13 mouse cellular contexts compared by ENCODE assay signal in genomic region chr5:40714497-40715128, GRCm38 (mm10).
"Had no signal": no experiment of that assay in that cellular context is flagged by ENCODE, and none has a peak within 500 bp of the region (broad histone marks: within the 10 kb centered on the region; RNA-seq: fewer than 3 reads in every experiment).

No protein-coding gene starts in this region.

- H3K36me3 ChIP-seq: limb, embryonic 15.5 days; midbrain, embryonic 10.5 days had no signal

- H3K4me2 ChIP-seq: limb, embryonic 15.5 days had no signal

- H3K27me3 ChIP-seq: limb, embryonic 15.5 days had no signal

- H3K4me1 ChIP-seq: limb, embryonic 15.5 days; midbrain, embryonic 10.5 days had no signal

- H3K9me3 ChIP-seq: limb, embryonic 15.5 days; midbrain, embryonic 10.5 days had no signal

- DNase-seq: kidney, adult 11 months; kidney, adult 9 months; kidney, postnatal 36 days; lung, adult 18-20 months; lung, postnatal 4 days; midbrain, embryonic 14.5 days; thymus, adult 2 months; thymus, postnatal 25 days had no signal

- H3K9ac ChIP-seq: limb, embryonic 15.5 days; liver, embryonic 14.5 days had no signal

- H3K27ac ChIP-seq: kidney, postnatal 0 days; limb, embryonic 15.5 days; liver, embryonic 14.5 days; midbrain, embryonic 10.5 days had no signal

- H3K4me3 ChIP-seq: limb, embryonic 15.5 days; midbrain, embryonic 10.5 days; myocyte had no signal
